Mouse (Mus musculus) cerebellum, adult 2 months (tissue): ENCODE data around the gene Lrrc49.

Experiments
- CTCF ChIP-seq: fragments of 200-500 bp; IDR thresholded peaks from 2 replicates; pipeline ENCODE4 v1.5.1; 2011; ENCODE audit warnings: low read depth, mild to moderate bottlenecking, control low read depth, low read length, moderate library complexity, borderline replicate concordance; ENCODE audit not compliant: insufficient read depth
- POLR2A ChIP-seq: fragments of 200-500 bp; IDR thresholded peaks from 2 replicates; pipeline ENCODE4 v1.6.1; 2011; ENCODE audit warnings: low read length, control low read depth, borderline replicate concordance; ENCODE audit not compliant: insufficient read depth

DNA sequence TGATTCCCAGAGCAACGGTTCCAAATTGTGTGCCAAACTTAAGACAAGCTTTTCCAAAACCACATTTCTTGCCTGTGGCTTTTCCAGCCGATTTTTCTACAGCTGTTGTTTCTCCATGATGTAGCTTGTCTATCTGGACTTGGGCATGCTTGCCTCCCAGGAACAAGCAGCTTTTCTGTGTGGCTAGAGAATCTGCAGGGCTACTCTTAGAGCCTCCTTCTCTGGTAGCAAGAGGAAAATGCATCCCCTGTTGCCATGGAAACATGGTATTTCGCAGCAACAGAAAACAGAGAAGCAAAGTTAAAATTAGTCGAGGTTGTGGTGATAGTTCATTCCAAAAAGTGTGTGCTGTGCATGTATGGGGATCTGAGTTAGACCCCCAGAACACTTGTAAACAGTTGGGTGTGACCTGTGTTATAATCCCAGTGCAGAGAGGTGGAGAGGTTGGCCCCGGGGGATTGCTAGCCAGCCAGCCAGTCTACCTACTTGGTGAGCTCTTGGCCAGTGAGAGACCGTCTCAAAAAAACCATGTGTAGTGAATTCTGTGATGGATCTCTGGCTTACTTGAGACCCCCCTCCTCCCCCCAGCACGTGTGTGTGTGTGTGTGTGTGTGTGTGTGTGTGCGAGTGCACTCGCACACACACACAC is 126.2 kb downstream of the Lrrc49 start:
- TF ChIP-seq POLR2A (no peak), CTCF (no peak)
